Mouse (Mus musculus) Patski (cell line): Measurements from ENCODE around the gene Acp5. TPM values are rescaled to one million over a fixed set of nuclear protein-coding genes. Genes with fewer than 3 reads are reported as not detected.

Experiments
- ATAC-seq: fragments of 100-300 bp; one replicate; pipeline ENCODE4 v1.8.0; 2021
- CTCF ChIA-PET: fragments of 350-600 bp; sonication (Branson Sonifier 250); formaldehyde crosslinking; loops from one replicate; lab custom pipeline; 2022; ENCODE audit warnings: inconsistent platforms; lab: Charles Lee
- POLR2A ChIA-PET: fragments of 350-600 bp; sonication (Branson Sonifier 250); formaldehyde crosslinking; loops from one replicate; lab custom pipeline; 2022; ENCODE audit warnings: antibody characterized with exemption, inconsistent platforms; lab: Charles Lee
- DNase-seq: peaks from one replicate; pipeline ENCODE4 v3.0.0-alpha.2; 2011; ENCODE audit warnings: low read depth, low spot score
- H3K27me3 ChIP-seq: fragments of 371-371 bp; one replicate; pipeline ENCODE4 v1.5.1; 2021
- CTCF ChIP-seq: fragments of 100-300 bp; IDR thresholded peaks from one replicate; pipeline ENCODE4 v1.5.1; 2021
- in situ Hi-C: fragments of 300-500 bp; cut with MboI; formaldehyde crosslinking; loops from 3 replicates; pipeline ENCODE4 v1.11.1; 2018; ENCODE audit warnings: low pct_unique_long_range_greater_than_20kb, mixed read lengths
- polyA plus RNA-seq: library from polyadenylated mRNA; unstranded; gene quantifications from one replicate; pipeline ENCODE4 v1.2.3, GENCODE M21; 2021

The Acp5 gene
- polyA plus RNA-seq, result not detected

DNA sequence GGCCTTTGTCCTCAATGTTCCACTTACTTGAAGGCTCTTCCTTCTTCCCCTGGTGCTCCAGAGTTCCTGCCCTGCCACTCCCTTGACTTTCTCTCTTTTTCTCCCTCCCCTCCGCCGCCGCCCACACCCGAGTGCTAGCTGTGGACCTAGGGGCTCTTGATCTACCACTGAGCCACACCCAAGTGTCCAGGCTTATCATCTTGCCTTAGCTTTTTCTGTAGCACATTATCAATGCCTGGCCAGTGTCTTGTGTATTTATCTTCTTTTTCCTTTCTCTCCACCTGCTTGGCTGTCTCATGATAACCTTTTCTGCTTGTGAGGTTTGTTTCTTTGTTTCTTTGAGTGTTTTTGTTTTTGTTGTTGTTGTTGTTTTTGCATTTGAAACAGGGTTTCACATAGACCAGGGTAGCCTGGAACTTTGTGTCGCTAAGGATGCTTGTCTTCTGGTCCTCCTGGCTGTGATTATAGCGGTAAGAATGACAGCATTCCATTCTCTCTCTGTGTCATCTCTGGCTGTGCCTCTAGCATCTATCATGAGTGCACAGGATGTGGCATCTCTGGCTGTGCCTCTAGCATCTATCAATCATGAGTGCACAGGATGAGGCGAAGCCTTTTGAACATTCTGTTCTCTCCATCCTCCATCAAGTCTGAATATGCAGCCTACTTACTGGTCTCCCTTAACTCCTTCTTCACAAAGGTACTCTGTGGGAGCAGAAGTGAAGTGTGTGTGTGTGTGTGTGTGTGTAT lies at the start of gene Acp5:
Acp5 (minus strand) TSS at position 68 of the 747 bp plus-strand sequence.
- ChIA-PET CTCF (interaction anchor here (2.2 kb wide), 1 partner anchor 69 kb away, joined by 6 read pairs; no protein-coding TSS in a partner anchor), POLR2A (no interaction called here)
- DNase-seq, result no peak
- TF ChIP-seq CTCF, result no peak
- no peak for ATAC-seq
- no peaks in the 10 kb centered on the region for H3K27me3 ChIP-seq
- in situ Hi-C loops, result no loop called here

DNA sequence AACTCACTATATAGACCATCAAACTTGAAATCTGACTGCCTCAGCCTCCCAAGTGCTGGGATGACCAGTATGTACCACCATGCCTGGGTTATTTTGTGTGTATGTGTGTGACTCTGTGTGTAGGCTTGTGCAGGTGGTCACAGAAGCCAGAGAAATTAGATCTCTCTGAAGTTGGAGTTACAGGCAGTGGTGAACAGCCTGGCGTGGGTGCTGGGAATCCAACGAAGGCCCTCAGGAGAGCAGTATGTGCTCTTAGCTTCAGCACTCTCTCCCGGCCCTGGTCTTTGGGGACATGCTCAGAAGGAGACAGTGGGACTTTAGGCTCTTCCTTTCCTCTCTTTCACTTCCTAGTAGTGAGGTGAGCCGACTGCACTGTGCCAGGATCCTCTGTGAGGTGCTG lies 36.8 kb upstream of the Acp5 start:
- ChIA-PET POLR2A (no interaction called here), CTCF (no interaction called here)

DNA sequence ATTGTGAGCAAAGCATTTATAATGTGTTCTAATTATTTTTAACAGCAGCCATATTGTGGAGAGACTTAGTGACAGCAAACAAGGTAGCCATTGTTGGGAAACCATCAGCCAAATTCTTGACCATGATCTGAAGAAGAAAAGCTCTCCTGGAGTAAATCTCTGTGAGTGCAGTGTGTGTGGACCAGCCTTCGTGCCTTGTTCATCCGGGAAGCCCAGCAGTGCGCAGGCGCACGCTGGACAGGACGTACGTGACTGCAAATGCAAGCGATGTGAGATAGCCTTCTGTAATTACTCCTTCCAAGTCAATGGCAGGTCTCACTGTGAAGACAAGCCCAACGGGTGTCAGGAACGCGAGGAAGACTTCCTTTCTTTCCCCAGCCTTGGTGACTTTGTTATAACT lies 33.8 kb upstream of the Acp5 start:
- ChIA-PET CTCF (no interaction called here), POLR2A (no interaction called here)
- in situ Hi-C loops, result no loop called here
- TF ChIP-seq CTCF, result no peak
- no peak for ATAC-seq
- no peaks in the 10 kb centered on the region for H3K27me3 ChIP-seq
- DNase-seq, result no peak

More for the DNA sequence above, 36.8 kb upstream of the Acp5 start:
- ATAC-seq (no peak), DNase-seq (no peak)
- in situ Hi-C loops, result no loop called here
- no peaks in the 10 kb centered on the region for H3K27me3 ChIP-seq
- TF ChIP-seq CTCF, result no peak

DNA sequence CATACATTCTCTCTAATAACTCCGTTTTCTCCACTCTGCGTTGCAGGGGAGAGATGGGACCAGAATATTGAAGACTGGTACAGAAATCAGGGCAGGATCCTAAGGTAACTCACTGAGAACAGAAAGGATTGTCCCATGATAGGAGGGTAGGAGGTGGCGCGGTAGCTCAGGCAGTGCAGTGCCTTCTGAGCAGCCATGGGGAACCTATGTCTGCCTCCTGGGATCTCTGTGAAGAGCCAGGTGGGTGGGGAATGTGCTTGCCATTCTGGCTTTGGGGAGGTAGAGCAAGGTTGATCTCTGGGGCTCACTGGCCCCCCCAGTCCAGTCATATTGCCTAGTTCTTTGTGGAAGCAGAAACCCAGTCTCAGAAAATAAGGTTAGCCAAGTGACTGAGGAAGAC lies 32.2 kb upstream of the Acp5 start:
- ChIA-PET CTCF (no interaction called here), POLR2A (no interaction called here)
- in situ Hi-C loops, result no loop called here
- DNase-seq, result no peak
- no peak for ATAC-seq
- no peaks in the 10 kb centered on the region for H3K27me3 ChIP-seq
- TF ChIP-seq CTCF, result no peak

DNA sequence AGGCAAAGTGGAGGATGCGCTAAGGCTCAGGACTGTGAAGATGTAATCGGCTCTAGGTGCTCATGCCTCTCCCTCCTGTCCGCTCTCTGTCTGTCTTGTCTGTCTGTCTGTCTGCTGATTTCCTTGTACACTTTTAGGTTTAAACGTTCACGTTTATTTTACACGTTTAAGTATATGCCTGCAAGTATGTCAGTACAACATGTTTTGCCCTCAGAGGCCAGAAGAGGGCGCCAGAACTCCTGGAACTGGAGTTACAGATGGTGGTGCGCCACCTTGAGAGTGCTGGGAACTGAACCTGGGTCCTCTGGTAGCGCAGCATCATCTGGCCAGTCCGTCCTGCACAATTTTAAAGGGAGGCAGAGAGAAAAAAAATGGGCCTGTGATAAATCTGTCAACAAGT lies 31.2 kb upstream of the Acp5 start:
- in situ Hi-C loops, result no loop called here
- ChIA-PET CTCF (no interaction called here), POLR2A (no interaction called here)
- no peaks in the 10 kb centered on the region for H3K27me3 ChIP-seq
- TF ChIP-seq CTCF, result no peak
- ATAC-seq (no peak), DNase-seq (no peak)

DNA sequence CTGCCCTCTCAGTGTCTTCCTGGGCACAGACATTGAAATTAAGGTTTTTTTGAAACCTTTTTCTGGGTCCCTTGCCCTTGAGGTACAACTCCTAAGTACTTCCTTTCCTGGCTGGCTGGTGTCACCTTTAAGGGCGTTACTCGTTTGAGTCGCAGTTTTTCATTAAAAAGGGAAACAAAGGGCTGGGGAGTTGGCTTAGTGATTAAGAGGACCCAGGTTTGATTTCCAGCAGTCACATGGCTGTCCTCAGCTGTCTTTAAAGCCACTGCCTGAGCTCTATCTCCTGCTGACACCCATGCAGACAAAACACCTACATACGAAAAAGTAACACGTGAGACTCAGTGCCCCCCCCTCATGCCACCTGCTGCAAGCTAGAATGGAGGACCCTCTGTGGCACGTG lies 30.5 kb upstream of the Acp5 start:
- DNase-seq, result no peak
- POLR2A ChIA-PET, result no interaction called here
- no peak for TF ChIP-seq CTCF
- in situ Hi-C loops, result no loop called here
- ATAC-seq, result no peak
- CTCF ChIA-PET, result no interaction called here
- no peaks in the 10 kb centered on the region for H3K27me3 ChIP-seq

DNA sequence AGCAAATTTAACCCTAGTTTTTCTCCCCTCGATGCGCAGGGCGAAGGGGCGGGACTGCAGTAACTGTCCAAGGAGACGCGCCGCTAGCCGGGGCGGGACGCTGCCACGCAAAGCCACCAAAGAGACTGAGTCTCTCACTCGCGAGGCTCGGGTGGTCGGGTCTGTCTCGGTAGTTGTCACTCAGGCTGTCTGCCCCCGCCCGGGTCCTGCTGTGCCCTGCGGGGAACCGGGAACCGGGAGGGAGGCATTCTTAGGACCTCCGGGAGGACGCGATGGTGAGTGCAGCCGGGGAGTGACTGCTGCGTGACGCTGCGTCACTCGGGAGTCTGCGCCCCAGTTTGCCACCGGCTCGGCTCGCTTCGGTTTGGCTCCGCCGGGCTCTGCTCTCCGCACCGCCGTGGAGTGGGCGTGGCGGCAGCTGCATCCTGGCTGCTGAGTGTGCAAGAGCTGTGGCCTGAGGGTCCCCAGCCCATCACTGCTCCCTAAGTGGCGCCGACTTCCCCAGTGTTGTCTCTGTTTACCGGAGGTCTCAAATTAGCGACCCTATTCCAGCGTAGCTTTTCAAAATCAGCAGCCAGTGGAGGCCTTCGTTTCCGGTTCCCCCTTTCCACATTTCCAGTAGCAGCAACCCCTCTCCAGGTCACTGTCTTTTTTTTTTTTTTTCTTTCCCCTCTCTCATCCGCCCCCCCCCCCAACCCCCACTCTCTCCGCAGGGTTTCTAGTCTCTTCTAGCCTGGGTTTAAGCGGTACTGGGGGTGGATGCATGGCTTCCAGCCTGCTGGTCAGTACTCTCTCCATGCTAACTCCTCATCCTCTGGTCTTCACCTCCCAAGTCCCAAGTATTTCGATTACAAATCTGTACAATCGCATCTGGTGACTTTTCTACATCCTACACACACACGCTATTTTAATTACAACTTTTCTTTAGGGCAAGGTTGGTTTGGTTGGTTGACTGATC lies 29.5 kb upstream of the Acp5 start:
- ChIA-PET POLR2A (no interaction called here), CTCF (interaction anchor here (1.6 kb wide), 1 partner anchor 61 kb away, joined by 3 read pairs; the partner anchor contains the start of gene Zfp809)
- no peak for DNase-seq
- in situ Hi-C loops, result no loop called here
- no peak for TF ChIP-seq CTCF
- H3K27me3 ChIP-seq, result no peaks in the 10 kb centered on the region
- ATAC-seq, result no peak

DNA sequence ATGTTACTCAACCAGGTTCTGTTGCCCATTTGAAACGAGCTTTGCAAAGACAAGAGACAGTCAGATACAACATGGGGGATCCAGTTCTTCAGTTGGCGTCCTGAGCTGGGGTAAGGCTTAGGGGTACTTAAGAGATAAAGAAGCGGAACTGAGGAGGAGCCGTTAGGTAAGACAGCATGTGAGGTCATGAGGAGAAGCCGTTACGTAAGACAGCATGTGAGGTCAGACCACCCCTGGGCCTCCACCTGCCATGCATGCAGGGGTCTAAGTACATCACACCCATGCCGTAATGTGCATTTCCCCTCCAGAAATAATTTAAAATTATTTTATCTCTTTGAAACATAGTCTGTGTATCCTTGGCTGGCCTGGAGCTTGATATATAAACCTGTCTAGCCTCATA lies 27.4 kb upstream of the Acp5 start:
- ATAC-seq (no peak), DNase-seq (no peak)
- in situ Hi-C loops, result no loop called here
- no peaks in the 10 kb centered on the region for H3K27me3 ChIP-seq
- POLR2A ChIA-PET, result no interaction called here
- CTCF ChIA-PET, result interaction anchor here (1.6 kb wide), 1 partner anchor 63 kb away, joined by 3 read pairs; the partner anchor contains the start of gene Zfp809
- TF ChIP-seq CTCF, result no peak

DNA sequence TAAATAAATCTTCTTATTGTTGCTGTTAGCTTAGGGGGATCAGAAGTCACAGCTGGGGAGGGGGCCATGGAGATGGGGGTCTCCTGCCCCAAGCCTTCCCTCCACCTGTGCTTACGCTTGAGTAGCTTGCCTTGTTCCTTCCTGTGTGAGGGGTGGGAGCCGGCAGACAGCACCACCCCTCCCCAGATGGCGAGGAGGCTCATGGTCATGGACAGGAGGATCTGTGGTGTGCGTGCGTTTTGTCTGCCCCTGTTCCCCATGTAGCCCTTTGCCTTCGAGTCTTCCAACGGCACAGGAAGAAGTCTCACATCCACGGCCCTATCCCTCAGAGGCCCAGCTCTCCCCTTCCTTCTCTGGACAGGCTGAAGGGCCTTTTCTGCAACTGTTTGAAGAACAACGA lies 26.8 kb upstream of the Acp5 start:
- CTCF ChIA-PET, result no interaction called here
- in situ Hi-C loops, result no loop called here
- H3K27me3 ChIP-seq, result no peaks in the 10 kb centered on the region
- ATAC-seq, result no peak
- POLR2A ChIA-PET, result no interaction called here
- DNase-seq, result no peak
- TF ChIP-seq CTCF, result no peak

DNA sequence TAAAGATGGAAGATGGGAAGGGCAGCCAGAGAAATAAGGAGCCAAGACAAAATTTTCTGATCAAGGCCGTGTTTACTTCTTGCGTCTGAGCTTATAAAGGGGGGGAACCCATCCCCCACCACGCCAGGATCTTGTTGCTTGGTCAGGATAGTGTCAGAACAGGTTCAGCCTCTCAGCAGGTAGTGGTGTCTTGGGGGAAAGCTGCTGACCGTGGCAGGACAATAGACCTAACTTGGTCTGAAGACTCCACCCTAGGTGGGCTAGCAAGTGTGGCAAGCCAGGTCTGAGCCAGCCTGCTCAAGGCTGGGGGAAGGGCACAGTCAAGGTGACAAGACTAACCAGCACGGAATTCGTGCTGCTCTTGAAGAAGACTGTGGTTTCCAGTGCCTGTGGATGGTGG lies 25.8 kb upstream of the Acp5 start:
- POLR2A ChIA-PET, result interaction anchor here (0.7 kb wide), 1 partner anchor 61 kb away, joined by 4 read pairs; no protein-coding TSS in a partner anchor
- no peak for DNase-seq
- ATAC-seq, result no peak
- H3K27me3 ChIP-seq, result no peaks in the 10 kb centered on the region
- in situ Hi-C loops, result no loop called here
- CTCF ChIA-PET, result no interaction called here
- no peak for TF ChIP-seq CTCF
